Mouse (Mus musculus) embryo, embryonic 10 days (tissue): Measurements from ENCODE around the gene Camta1.
A peak's percentile ranks its signal among the peaks of the same experiment; 100 is the strongest.

Source experiments
- DNase-seq: peaks from one replicate; pipeline ENCODE4 v3.0.0-alpha.2; 2015; ENCODE audit warnings: low spot score

Gene Camta1

GRCm38 (mm10) chr4:151263786-151264414 is 597.8 kb downstream of the Camta1 start:
- DNase-seq = no peak

- DNase-seq = no peak
Measured at GRCm38 (mm10) chr4:151263052-151263451, 598.6 kb downstream of the Camta1 start.

GRCm38 (mm10) chr4:151256622-151257021 is 605.1 kb downstream of the Camta1 start:
- no peak for DNase-seq

GRCm38 (mm10) chr4:151250824-151251223 is 610.9 kb downstream of the Camta1 start:
- DNase-seq = no peak

GRCm38 (mm10) chr4:151245068-151245797 is 616.4 kb downstream of the Camta1 start:
- DNase-seq = peak; percentile 55

- no peak for DNase-seq
Measured at GRCm38 (mm10) chr4:151243445-151243844, 618.2 kb downstream of the Camta1 start.

GRCm38 (mm10) chr4:151242751-151243150 is 618.9 kb downstream of the Camta1 start:
- no peak for DNase-seq

GRCm38 (mm10) chr4:151240465-151240864 is 621.2 kb downstream of the Camta1 start:
- no peak for DNase-seq

GRCm38 (mm10) chr4:151238970-151239684 is 622.5 kb downstream of the Camta1 start:
- DNase-seq = no peak

- no peak for DNase-seq
Measured at GRCm38 (mm10) chr4:151237501-151237900, 624.2 kb downstream of the Camta1 start.

GRCm38 (mm10) chr4:151234981-151235380 is 626.7 kb downstream of the Camta1 start:
- no peak for DNase-seq

- DNase-seq = no peak
Measured at GRCm38 (mm10) chr4:151232028-151232427, 629.6 kb downstream of the Camta1 start.

GRCm38 (mm10) chr4:151229073-151229472 is 632.6 kb downstream of the Camta1 start:
- DNase-seq = no peak

- peak; percentile 52 for DNase-seq
Measured at GRCm38 (mm10) chr4:151226496-151226895, 635.2 kb downstream of the Camta1 start.

- DNase-seq = no peak
Measured at GRCm38 (mm10) chr4:151224017-151224416, 637.7 kb downstream of the Camta1 start.

- DNase-seq = no peak
Measured at GRCm38 (mm10) chr4:151223263-151223996, 638.2 kb downstream of the Camta1 start.

GRCm38 (mm10) chr4:151222635-151223034 is 639.0 kb downstream of the Camta1 start:
- no peak for DNase-seq

GRCm38 (mm10) chr4:151216553-151217292 is 645.0 kb downstream of the Camta1 start:
- no peak for DNase-seq

GRCm38 (mm10) chr4:151215866-151216265 is 645.8 kb downstream of the Camta1 start:
- DNase-seq = peak; percentile 12

GRCm38 (mm10) chr4:151215179-151215578 is 646.5 kb downstream of the Camta1 start:
- no peak for DNase-seq

GRCm38 (mm10) chr4:151213475-151213874 is 648.2 kb downstream of the Camta1 start:
- DNase-seq = no peak

- DNase-seq = no peak
Measured at GRCm38 (mm10) chr4:151211992-151212391, 649.7 kb downstream of the Camta1 start.
